Mouse (Mus musculus): ENCODE data around the gene Cerk. TPM values are rescaled to one million over a fixed set of nuclear protein-coding genes. Genes with fewer than 3 reads are reported as not detected.
"Not testable (repeated sequence)": the region's sequence is repeated elsewhere in the genome, so short reads cannot be mapped to it uniquely, and the experiment has no call there.

The Cerk gene
- total RNA-seq (2021), result 10 to 100 TPM; 38.8 to 41.0 TPM
- long read RNA-seq, full-length matches to known transcripts, result 12 of 22 reads
- long read RNA-seq, partial matches to known transcripts, result 3 of 22 reads
- long read RNA-seq, other reads (novel, unspliced or antisense), result 7 of 22 reads

DNA sequence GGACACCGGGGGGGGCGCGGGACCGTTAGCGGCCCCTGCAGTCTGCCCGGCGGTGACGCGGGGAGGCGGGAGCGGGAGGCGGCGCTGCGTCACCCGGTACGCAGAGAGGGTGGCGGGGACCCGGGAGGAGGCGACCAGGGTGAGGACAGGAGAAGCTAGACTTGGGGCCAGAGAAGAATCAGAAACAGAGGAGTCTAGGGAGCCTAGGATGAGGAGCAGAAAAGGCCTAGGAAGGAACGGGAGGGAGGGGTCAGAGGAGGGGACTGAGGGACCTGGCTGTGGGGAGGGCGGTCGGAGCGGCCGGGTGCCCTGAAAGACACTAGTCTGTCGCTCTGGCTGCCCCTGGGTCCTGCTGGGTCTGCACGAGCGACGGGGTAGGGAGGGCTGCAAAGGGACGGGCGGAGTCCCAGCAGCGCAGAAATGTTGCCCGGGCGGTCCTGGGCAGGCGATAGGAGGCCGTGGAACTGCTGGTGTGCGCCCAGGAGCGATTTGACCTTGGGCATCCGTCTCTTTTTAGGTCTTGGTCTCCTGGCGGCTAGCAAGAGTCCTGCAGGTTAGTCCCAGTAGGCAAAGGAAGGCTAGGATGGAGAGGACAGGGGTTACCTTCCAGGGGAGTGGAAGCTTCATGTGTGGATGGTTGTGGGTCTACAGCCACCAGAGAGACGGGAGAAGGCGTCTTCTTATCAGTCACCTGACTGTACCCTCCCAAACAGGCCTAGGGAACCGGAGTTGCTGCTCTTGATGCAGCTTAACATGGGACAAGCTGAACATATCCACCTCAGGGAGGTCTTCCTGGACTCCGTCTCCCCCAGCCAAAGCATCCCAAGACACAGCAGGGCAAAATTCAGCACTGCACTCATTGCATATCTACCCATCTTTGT, at the start of gene Cerk:
Gene Cerk (minus strand): TSS at position 453 of the 881 bp plus-strand sequence.
- DNase-seq (ENCODE audit: low spot score in 2 of 2), result peak; percentile 81 to 85

DNA sequence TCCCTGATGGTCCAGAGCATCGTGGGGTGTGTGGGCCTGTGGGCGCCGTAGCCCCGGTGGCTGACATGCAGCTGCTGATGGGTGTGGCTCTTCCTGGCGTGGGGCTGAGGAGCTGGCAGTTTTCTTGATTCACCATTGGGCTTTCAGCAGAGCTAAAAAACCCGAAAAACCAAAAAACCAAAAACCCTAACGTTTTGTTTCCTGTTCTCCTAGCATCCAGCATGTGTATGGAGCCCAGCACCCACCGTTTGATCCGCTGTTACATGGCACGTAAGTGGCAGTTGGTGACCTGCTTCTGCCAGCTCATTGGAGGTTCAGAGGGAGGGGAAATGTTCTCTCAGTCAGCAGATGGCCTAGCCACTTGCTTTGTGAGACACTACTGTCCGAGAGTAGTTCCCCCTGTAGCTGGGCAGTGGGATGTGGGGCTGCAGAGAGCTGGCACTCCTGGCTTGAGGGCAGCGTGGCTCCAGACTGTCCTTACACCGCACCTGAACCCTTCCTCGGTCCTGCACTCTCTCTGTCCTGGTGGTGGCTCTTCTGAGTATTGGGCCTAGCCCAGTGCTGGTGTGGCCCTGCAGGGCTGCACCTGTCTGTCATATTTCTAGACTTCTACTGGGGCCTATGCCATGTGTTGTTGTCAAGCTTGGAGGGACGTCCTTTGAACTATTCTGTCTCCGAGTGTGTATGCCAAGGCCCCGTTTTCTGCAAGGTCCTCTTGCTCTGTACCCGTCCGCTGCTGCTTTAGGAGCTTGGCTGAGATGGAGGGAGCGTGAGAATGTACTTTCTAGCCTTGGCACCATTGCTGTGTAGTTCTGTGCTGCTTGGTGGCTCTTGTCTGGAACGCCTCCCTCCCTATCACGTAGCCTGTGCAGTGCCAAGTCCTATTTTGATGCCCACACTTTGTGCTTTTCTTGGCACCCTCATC, 48.8 kb upstream of the Cerk start:
- no peak for DNase-seq (ENCODE audit: low spot score in 2 of 2)

DNA sequence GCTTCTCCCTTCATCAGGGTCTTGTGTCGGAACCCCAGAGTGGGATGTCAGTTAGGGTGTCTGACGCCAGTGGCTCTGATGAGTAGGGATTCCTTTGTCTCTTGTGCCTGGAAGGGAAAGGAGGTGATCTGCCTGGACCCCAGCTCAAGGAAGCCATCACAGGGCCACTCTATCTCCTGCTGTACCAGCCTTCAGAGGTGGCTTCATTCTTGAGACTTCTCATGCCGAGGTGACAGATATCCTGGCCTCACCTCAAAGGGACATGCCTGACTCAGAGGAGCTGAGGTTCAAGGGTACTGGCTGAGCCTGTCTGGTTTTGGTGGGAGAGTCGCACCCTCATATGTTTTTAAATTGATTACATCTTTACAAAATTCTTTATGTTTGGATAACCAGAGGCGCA, 48.1 kb upstream of the Cerk start:
- no peak for DNase-seq (ENCODE audit: low spot score in 2 of 2)

DNA sequence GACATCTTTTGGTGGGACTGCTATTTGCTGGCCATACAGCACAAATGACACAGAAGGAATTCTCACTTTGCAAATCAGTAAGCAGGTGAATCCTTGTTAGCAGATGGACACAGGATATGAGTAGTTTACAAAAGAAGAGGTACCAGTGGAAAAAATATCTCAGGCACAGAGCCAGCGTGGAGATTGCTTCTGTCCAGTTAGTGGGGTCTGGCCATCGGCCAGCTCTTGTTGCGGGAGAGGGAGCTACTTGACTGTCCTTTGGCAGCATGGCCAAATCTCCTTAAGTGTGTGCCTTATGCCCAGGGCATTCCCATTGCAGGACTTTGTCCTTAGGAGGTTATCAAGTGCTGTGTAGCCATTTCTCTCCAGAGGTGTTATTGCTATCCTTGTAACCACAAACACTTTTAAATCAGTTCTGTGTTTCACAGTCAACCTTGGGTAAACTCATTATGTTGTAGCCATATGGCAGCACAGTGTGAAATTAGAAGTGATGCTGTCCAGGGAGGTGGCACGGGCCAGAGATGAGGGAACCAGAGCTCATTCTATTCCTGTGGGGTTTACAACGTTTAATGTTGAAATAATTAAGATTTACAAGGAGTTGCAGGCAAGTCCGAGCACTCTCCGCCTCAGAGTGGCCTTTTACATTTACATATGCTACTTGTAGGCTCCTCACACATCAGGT, 46.0 kb upstream of the Cerk start:
- no peak for DNase-seq (ENCODE audit: low spot score in 2 of 2)

DNA sequence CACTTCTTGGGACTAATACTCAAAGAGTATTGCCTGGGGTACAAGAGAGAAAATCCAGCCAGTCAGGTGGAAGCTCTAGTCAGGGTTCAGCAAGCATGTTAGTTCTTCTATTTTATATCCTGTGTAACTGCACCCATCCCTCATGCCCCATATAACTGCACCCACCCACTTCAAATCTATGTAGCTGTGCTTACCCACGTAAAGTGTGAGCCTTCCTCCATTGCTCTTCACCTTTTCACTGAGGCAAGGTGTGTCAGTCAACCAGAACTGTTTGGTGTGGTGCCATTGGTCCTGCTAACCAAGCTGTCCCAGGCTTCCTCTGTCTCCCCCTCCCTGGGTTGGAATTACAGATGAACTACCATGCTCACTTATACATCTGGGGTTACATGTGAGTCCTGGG, 45.2 kb upstream of the Cerk start:
- no peak for DNase-seq (ENCODE audit: low spot score in 2 of 2)

DNA sequence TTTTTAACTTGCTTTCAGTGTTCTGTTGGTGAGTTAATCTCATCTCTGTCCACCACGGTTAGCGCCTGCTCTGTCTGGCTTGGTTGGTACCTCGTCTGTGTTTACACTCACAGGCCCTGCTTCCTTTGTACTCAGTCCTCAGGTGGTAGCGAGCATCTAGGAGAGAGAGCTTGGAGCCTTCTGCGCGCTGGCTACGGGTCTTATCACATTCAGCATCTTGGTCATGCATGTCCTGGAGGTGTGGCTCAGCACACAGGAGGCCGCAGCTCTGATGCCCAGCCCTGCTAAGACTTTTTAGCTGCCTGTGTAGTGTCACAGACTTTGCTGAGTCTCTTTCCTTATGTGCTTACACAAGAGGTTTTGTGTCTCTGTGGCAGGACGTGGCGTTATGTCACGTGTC, 43.7 kb upstream of the Cerk start:
- no peak for DNase-seq (ENCODE audit: low spot score in 2 of 2)

DNA sequence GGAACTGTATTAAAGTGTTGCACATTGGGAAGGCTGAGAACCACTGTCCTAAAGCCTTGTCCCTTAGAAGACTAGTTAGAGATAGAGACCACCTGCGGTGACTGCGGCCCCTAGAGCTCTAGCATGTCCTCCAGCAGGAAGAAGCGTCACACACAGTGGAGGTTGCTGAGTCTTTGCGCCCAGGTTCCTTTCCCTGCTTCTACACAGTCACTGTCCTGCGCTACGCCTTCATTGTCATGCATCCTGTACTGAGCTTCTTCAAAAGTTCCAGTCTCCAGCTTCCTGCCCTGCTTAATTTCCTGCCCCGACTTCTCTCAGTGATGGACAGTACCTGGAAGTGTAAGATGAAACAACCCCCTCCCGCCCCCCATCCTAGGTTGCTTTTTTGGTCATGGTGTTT, 43.1 kb upstream of the Cerk start:
- DNase-seq (ENCODE audit: low spot score in 2 of 2), result no peak

DNA sequence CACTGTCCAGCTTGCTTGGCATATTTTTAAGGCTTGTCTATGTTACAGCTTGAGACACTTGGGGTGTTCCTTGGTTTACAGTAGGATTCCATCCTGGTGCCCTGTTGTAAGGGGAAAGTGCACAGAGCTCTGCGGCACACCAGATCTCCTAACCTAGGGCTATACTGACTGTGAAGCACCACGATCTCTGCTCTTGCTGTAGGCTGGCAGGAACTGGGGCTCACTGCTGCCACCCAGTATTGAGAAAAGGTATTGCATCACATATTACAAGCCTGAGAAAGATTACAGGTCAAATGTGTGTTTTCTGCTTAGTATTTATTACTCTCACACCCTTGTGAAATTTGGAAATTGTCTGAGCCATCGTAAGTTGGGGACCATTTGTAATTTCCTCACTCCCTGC, 42.2 kb upstream of the Cerk start:
- peak in 1 of 2 experiments; percentile 56 for DNase-seq (ENCODE audit: low spot score in 2 of 2)

DNA sequence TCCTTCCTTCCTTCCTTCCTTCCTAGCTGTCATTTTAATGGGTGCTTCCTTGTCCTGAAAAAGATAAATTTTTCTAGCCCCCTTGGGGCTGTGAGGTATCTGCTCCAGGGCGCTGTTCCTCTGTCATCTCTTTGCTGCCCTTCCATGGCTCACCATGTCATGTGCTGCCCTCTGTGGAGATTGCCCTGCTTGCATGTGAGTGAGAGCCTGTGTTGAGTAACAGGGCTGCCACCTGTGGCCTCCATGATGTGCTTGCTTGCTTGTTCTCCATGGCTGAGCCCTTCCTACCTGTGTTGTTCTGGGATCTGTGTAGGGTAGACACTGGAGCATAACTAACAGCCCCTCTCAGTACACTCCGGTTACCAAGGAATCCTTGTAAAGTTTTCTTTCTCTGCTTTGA, 41.0 kb upstream of the Cerk start:
- DNase-seq (ENCODE audit: low spot score in 2 of 2), result no peak

DNA sequence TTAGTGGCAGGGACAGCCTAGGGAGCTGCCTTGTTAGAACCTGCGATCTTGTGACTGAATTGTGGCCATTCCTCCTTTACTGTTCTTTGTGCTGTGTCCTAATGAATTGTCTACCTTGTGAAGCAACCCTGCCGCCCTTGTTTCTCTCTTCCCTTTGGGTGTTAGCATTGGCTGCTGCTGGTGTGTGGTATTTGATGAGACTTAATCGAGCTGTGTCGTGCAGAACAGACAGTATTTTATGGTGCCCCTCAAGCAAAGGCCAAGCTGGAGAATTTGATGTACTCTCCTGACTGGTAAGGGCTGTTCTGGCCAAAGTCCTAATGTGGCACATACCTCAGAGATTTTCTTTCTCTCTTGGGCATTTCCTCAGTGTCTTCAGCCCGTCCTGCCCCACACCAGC, 40.3 kb upstream of the Cerk start:
- no peak for DNase-seq (ENCODE audit: low spot score in 2 of 2)

DNA sequence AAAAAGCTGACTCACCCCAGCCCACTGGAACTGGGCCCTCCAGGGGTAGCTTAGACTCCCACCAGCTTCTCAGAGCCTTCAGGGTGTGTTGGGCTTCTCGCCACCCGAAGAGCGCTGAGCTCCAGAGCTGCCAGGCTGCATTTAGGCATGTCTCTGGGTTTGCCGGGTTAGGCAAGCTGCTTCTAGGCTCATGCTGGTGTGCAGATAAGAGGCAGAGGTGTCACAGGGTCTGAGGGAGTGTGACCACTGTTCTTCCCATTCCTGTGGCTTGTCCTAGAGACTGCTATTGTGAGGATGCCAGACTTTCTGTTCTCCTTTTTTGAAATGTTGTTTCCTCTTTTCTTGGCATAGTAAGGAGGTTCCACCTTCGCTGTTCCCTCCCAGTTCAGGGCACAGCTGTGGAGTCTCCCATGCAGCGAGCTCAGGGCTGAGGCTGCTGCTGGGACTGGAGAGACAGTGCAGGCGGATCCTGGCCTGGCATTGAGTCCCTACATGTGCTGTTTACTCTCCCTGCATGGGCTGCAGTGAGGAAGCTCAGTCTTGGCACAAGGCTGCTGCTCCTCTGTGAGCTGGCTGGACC, 39.1 kb upstream of the Cerk start:
- no peak for DNase-seq (ENCODE audit: low spot score in 2 of 2)

DNA sequence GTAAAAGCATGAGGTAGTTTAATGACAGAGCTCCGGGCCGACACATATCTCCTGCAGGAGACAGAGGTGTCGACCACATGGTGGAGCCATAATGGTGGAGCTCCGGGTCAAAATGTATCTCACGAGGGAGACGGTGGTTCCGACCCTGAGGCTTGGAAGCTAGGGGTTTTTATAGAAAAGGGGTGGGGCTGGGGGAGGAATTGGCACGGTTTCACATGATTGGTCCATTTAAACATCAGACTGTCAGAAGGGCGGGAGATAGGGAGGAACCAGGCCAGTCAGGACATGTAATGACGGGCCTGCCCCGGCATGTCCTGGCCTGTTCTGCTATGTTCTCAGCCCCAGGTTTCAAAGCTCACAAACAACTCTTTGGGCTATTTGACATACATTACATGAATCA, 36.0 kb upstream of the Cerk start:
- not testable (repeated sequence) for DNase-seq (ENCODE audit: low spot score in 2 of 2)

DNA sequence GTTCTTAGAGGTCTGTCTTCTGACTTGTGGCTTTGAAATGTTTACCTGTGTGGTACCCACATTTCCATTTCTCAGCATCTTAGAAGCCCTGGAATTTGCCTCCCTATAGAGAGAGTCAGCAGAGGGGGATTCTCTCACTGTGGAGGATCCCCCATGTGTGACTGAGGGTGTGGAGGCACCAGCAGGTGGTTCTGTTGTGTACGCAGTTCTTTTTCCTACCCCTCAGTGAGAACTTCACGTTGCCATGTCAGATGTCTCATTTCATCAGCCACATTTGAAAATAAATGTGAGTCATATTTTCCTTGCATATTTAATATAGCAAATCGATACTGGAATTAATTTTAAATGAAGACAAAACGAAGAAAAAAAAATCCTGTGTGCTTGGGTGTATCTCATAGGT, 35.4 kb upstream of the Cerk start:
- DNase-seq (ENCODE audit: low spot score in 2 of 2), result no peak

DNA sequence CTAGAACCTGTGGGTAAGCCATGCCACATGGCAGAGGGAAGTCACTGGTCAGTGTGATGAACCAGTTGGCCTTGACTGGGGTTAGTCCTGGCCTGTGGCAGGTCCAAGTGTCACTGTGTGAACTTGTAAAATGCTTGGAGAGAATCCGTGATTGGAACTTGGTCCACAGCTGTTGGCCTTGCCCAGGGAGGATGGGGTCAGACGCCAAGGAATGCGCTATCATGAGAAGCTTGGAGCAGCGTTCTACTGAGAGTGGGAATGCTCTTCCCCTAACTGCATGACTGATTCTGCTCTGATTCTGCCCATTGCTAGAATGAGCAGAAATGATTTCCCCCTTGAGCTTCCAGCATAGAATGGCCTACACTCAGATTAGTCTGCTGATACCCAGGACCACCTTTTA, 34.8 kb upstream of the Cerk start:
- DNase-seq (ENCODE audit: low spot score in 2 of 2), result no peak

DNA sequence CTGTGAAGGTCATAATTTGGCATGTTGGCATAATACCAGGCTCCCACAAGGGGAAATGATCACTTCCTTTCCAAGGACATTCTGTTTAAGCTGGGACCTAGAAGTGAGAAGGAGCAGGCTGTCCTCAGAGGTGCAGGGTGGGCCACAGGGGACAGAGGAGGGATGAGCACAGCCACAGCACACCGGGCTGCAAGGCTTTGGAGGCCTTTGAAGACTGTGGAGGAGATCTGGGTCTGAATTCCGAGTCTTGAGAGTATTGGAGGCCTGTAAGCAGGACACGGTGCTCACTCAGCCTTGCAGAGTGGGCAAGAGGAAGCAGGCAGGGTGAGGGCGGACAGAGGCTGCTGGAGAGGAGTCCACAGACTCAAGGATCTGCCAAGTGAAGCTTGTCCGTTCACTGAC, 34.3 kb upstream of the Cerk start:
- no peak for DNase-seq (ENCODE audit: low spot score in 2 of 2)

DNA sequence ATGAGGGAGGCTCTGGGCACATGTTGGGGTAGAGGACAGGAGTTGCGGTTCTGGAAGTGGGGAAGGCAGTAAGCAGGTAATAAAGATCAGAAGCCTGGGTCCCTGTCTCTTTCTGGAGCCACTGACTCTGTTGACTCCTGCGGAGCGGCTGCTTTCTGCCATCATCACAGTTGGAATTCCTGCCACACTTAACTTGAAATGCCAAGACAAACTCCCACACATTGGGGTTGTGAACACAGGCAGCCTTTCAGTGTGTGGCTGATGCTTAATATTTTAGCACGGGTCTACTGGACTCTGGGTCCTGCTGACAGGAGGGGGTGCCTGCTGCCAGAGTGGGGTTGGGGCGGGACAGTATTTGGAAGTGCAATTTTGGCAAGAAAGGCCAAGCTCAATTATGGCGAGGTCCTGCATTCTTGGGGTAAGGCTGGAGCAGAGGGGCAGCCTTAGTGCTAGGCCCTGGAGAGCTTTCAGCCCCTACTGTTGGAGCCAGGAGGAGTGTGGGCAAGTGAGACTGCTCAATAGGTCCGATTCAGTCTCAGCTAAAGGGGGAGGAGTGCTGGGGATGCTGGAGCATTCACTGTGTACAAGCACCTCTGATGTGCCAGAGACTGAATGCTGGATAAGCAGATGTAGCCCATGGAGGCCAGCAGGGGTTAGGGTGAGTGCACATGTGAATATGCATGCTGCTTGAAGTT, 33.7 kb upstream of the Cerk start:
- DNase-seq (ENCODE audit: low spot score in 2 of 2), result no peak

DNA sequence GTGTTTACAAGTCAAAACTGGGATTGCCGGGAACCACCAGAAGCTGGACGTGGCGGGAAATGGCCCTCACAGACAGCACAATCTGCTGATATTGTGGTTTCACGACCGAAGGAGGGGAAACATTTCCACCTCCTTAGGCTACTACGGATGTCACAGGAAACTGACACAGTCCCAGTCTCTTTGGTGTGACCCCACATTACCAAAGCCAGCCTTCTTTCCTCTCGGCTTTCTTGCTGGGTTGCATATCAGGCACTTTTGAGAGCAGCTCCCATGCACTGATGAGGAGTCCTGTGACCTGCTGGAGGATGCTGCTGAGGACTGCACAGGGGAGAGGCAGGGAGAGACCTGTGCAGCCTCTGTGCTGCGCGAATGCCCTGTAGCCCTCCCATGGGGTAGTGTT, 30.7 kb upstream of the Cerk start:
- not testable (repeated sequence) for DNase-seq (ENCODE audit: low spot score in 2 of 2)

DNA sequence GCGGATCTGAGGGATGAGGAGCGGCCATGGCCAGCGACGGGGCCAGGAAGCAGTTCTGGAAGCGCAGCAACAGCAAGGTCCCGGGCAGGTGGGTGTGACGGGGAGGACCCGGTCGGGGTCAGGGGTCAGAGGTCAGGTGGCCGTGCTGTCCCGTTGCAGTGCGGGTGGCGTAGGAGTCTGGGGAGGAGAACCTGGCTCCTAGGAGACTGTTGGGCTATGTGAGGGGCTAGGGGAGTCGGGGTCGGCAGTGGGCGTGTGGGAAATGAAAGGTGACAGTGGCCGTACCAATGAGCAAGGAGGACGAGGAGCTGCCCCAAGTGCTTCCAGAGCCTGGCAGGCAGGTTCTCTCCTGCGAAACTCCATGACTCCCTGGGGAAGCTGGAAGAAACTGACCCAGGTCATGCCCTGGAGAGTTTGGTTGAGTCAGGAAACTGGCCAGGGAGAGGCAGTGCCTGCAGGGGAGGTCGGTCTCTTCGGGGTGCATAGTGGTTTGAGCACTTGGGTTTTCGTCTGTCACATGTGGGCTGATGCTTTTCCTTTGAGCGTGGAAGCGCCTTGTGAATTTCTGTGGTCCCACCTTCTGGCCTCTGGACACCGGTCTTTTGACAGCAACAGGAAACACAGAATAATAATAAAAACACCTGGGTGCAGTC, 28.7 kb upstream of the Cerk start:
- DNase-seq (ENCODE audit: low spot score in 2 of 2), result no peak

DNA sequence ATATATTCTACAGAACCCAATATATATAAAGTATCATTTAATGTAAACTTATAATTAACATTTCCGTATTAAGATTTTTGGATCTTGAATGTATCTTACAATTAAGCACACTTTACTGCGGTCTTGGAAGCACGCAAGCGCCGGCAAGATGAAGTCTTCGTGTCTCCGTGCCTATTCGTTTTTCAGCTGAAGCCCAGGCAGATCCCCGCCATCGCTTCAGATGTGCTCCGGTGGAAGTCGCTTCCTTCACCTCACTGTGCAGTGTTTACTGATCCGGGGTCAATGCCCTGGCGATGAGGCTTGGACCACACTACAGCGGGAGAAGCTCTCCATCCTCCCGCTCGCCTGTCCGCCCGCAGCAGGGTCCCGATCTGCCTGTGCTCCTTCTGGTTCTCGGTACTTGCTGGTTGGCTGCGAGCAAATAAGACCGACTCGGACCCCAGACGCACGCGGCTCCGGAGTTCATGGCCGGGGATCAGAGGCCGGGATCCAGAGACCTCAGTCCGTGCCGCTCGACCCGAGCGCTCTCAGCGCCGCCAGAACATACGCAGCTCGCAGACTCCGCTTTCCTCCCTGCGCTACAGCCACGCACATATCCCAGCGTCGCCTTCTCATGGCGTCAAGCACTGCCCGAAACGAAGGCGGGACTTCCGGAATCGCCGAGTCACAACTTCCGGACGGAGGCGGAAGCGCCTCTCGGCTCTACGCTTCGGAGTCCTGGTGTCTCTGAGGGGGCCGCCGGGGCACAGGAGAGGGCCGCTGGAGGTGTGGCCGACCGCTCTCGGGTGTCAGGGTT, 28.0 kb upstream of the Cerk start, which contains the start of gene Tbc1d22a:
Gene Tbc1d22a (plus strand): TSS at position 707 of the 796 bp plus-strand sequence.
- peak; percentile 92 to 93 for DNase-seq (ENCODE audit: low spot score in 2 of 2)

All from layer of hippocampus, postnatal 10 days (tissue).